Mouse (Mus musculus) erythroid progenitor cell, adult 5-6 weeks (primary cell): ENCODE results near the gene Gm16513. TPM values are rescaled to one million over a fixed set of nuclear protein-coding genes. Genes with fewer than 3 reads are reported as not detected.
"Not testable (repeated sequence)": the region's sequence is repeated elsewhere in the genome, so short reads cannot be mapped to it uniquely, and the experiment has no call there.

ENCODE experiments used
- ATAC-seq: replicated peaks from 2 replicates; pipeline ENCODE4 v1.8.0; 2016; ENCODE audit warnings: moderate number of reproducible peaks, mild to moderate bottlenecking, moderate TSS enrichment, inconsistent platforms; ENCODE audit not compliant: poor library complexity, low FRiP score, severe bottlenecking
- total RNA-seq, 2 experiments: library from RNA; stranded (forward) in 1 of 2; stranded (reverse) in 1 of 2; fragments of 150-400 nt in 1 of 2; fragments of 186-747, 209-891 nt in 1 of 2; gene quantifications; 2 replicates each; pipeline versions ENCODE4 v1.2.3 to v1.2.4; 2015 to 2017; ENCODE audit warnings: low replicate concordance in 2 of 2

Gm16513 gene
- total RNA-seq (2015; ENCODE audit: low replicate concordance), result not detected in 2 replicates
- total RNA-seq (2017; ENCODE audit: low replicate concordance), result not detected in 2 replicates

DNA sequence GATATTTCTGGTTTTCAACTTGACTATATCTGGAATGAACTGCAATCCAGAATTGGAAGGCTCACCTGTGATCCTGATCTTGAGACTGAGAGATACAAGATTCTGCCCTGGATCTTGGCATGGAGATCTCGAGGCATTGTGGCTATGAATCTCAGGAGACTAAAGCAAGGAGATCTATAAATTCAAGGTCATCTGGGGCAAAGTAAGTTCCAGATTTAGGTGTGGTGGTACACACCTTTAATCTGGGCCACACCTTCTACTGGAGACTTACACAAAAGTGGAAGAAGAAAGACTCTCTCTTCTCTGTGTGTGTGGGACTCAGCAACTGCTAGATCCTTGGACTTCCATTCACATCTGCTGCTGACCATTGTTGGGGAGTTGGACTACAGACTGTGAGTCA is at the start of gene Gm16513:
Gene Gm16513 (plus strand): TSS at position 301 of the 400 bp plus-strand sequence.
- not testable (repeated sequence) for ATAC-seq

Other genes with a start within 250 kb of the Gm16513 start
- gene Gm6367, start 194.0 kb upstream of the Gm16513 start, total RNA-seq (2015; ENCODE audit: low replicate concordance), result not detected in 2 replicates
- gene Gm6367, start 194.0 kb upstream of the Gm16513 start, total RNA-seq (2017; ENCODE audit: low replicate concordance), result not detected in 2 replicates
- not detected in 2 replicates for gene Gm7942, start 75.7 kb upstream of the Gm16513 start, total RNA-seq (2015; ENCODE audit: low replicate concordance)
- not detected in 2 replicates for gene Gm7942, start 75.7 kb upstream of the Gm16513 start, total RNA-seq (2017; ENCODE audit: low replicate concordance)
- not detected in 2 replicates for gene Gm10424, start 90.1 kb downstream of the Gm16513 start, total RNA-seq (2015; ENCODE audit: low replicate concordance)
- not detected in 2 replicates for gene Gm10424, start 90.1 kb downstream of the Gm16513 start, total RNA-seq (2017; ENCODE audit: low replicate concordance)
- gene Gm3259, start 123.3 kb downstream of the Gm16513 start, total RNA-seq (2015; ENCODE audit: low replicate concordance), result not detected in 2 replicates
- not detected in 2 replicates for gene Gm3259, start 123.3 kb downstream of the Gm16513 start, total RNA-seq (2017; ENCODE audit: low replicate concordance)